Mouse (Mus musculus) intestine, embryonic 14.5 days (tissue): ENCODE data around the gene Snhg11. TPM values are rescaled to one million over a fixed set of nuclear protein-coding genes. Genes with fewer than 3 reads are reported as not detected.

Experiments used
- ATAC-seq: fragments of 200-750 bp; cut with Nextera tagmentation; replicated peaks from 2 replicates; pipeline ENCODE4 v1.8.0; 2017; ENCODE audit warnings: low read depth, moderate number of reproducible peaks, moderate TSS enrichment, moderate library complexity; ENCODE audit not compliant: low FRiP score, low TSS enrichment
- DNase-seq: peaks from one replicate; pipeline ENCODE4 v3.0.0-alpha.2; 2018; ENCODE audit warnings: low spot score
- H3K27ac ChIP-seq: fragments of 300-500 bp; sonication (generic); 2 replicates; pipeline ENCODE4 v1.5.1; 2014; ENCODE audit warnings: low read depth, mild to moderate bottlenecking, control low read depth
- H3K27me3 ChIP-seq: fragments of 300-500 bp; sonication (generic); replicated peaks from 2 replicates; pipeline ENCODE4 v1.6.1; 2014; ENCODE audit warnings: low read length, control low read depth; ENCODE audit not compliant: control insufficient read depth, insufficient read depth
- H3K36me3 ChIP-seq: fragments of 300-500 bp; sonication (generic); 2 replicates; pipeline ENCODE4 v1.6.1; 2014; ENCODE audit warnings: low read length, control low read depth; ENCODE audit not compliant: control insufficient read depth, insufficient read depth
- H3K4me1 ChIP-seq: fragments of 300-500 bp; sonication (generic); replicated peaks from 2 replicates; pipeline ENCODE4 v1.6.1; 2014; ENCODE audit warnings: low read length, control low read depth, mixed read lengths; ENCODE audit not compliant: control insufficient read depth, insufficient read depth
- H3K4me2 ChIP-seq: fragments of 300-500 bp; sonication (generic); 2 replicates; pipeline ENCODE4 v1.6.1; 2014; ENCODE audit warnings: low read length
- H3K4me3 ChIP-seq: fragments of 300-500 bp; sonication (generic); 2 replicates; pipeline ENCODE4 v1.5.1; 2014; ENCODE audit warnings: low read depth, low read length, control low read depth, mixed read lengths
- H3K9ac ChIP-seq: fragments of 300-500 bp; sonication (generic); 2 replicates; pipeline ENCODE4 v1.6.1; 2014; ENCODE audit warnings: mild to moderate bottlenecking, low read length
- H3K9me3 ChIP-seq: fragments of 300-500 bp; sonication (generic); 2 replicates; pipeline ENCODE4 v1.6.1; 2016; ENCODE audit warnings: low read length, control low read depth; ENCODE audit not compliant: control insufficient read depth
- WGBS: fragments of 180-500 bp; shearing (Covaris S2); extraction: QIAGEN DNeasy Blood & Tissue Kit; methylation state at CpG from one replicate; pipeline ENCODE4 v1.1.7; 2014; 5-methylcytosine and 5-hydroxymethylcytosine counted together
- polyA plus RNA-seq: library from polyadenylated mRNA; unstranded; fragments of >200 nt; fragmentation: Nextera tagmentation; extraction: Ambion mirVana; gene quantifications from 2 replicates; pipeline ENCODE4 v1.2.1, GENCODE M21; 2014

Snhg11 gene
- polyA plus RNA-seq, 1 experiment from 2014 or later = 6.1 TPM

GRCm38 (mm10) chr2:158364175-158364574, 11.3 kb upstream of the Snhg11 start:
- 72% methylated on average over 4 of the region's 4 CpGs for WGBS
- H3K4me1 ChIP-seq = peaks cover 11% of the 10 kb centered on the region
- H3K9ac ChIP-seq = no peak overlapping the region
- H3K36me3 ChIP-seq = peaks cover 11% of the 10 kb centered on the region
- H3K27me3 ChIP-seq = no peaks in the 10 kb centered on the region
- no peak overlapping the region for H3K4me3 ChIP-seq
- no peak for ATAC-seq
- H3K27ac ChIP-seq = no peak overlapping the region
- H3K4me2 ChIP-seq = no peak overlapping the region
- H3K9me3 ChIP-seq = no peaks in the 10 kb centered on the region
- DNase-seq = no peak

GRCm38 (mm10) chr2:158365099-158365850, 10.2 kb upstream of the Snhg11 start:
- ATAC-seq = no peak

GRCm38 (mm10) chr2:158367654-158368053, 7.8 kb upstream of the Snhg11 start:
- Histone ChIP-seq H3K27me3 (no peaks in the 10 kb centered on the region), H3K27ac (no peak overlapping the region), H3K36me3 (no peaks in the 10 kb centered on the region), H3K4me1 (no peaks in the 10 kb centered on the region), H3K4me3 (no peak overlapping the region), H3K9ac (no peak overlapping the region), H3K4me2 (no peak overlapping the region), H3K9me3 (no peaks in the 10 kb centered on the region)
- ATAC-seq (no peak), DNase-seq (no peak)
- WGBS = 92% methylated on average over 5 of the region's 5 CpGs

More at GRCm38 (mm10) chr2:158365099-158365850, 10.2 kb upstream of the Snhg11 start:
- Histone ChIP-seq H3K36me3 (no peaks in the 10 kb centered on the region), H3K9ac (no peak overlapping the region), H3K4me2 (no peak overlapping the region), H3K4me3 (no peak overlapping the region), H3K27ac (no peak overlapping the region), H3K9me3 (no peaks in the 10 kb centered on the region), H3K27me3 (no peaks in the 10 kb centered on the region), H3K4me1 (peaks cover 2% of the 10 kb centered on the region; the same call in 1 of the 2 replicates)
- DNase-seq = no peak
- 78% methylated on average over 12 of the region's 12 CpGs for WGBS

GRCm38 (mm10) chr2:158368313-158368712, 7.1 kb upstream of the Snhg11 start:
- Histone ChIP-seq H3K27me3 (no peaks in the 10 kb centered on the region), H3K9ac (no peak overlapping the region), H3K4me1 (no peaks in the 10 kb centered on the region), H3K9me3 (no peaks in the 10 kb centered on the region), H3K4me2 (no peak overlapping the region), H3K27ac (no peak overlapping the region), H3K4me3 (no peak overlapping the region), H3K36me3 (no peaks in the 10 kb centered on the region)
- DNase-seq = no peak
- 90% methylated on average over 8 of the region's 8 CpGs for WGBS
- ATAC-seq = no peak

GRCm38 (mm10) chr2:158369474-158370172, 5.8 kb upstream of the Snhg11 start:
- Histone ChIP-seq H3K4me2 (no peak overlapping the region), H3K9ac (no peak overlapping the region), H3K4me3 (no peak overlapping the region), H3K36me3 (no peaks in the 10 kb centered on the region), H3K4me1 (no peaks in the 10 kb centered on the region), H3K9me3 (no peaks in the 10 kb centered on the region), H3K27ac (no peak overlapping the region), H3K27me3 (0 out of 2 replicates have a peak, but pooled peaks cover under 1% of the 10 kb centered on the region)
- no peak for DNase-seq
- no peak for ATAC-seq
- WGBS = 77% methylated on average over 3 of the region's 3 CpGs

- Histone ChIP-seq H3K4me1 (peaks cover under 1% of the 10 kb centered on the region; the same call in 1 of the 2 replicates), H3K36me3 (no peaks in the 10 kb centered on the region), H3K4me2 (no peak overlapping the region), H3K27ac (no peak overlapping the region), H3K9me3 (no peaks in the 10 kb centered on the region), H3K9ac (no peak overlapping the region), H3K27me3 (peaks cover 6% of the 10 kb centered on the region), H3K4me3 (no peak overlapping the region)
- no peak for DNase-seq
- WGBS = 14% methylated on average over 5 of the region's 5 CpGs
- no peak for ATAC-seq
Observed at GRCm38 (mm10) chr2:158370173-158370550, 5.3 kb upstream of the Snhg11 start.

GRCm38 (mm10) chr2:158373061-158373460, 2.4 kb upstream of the Snhg11 start:
- 48% methylated on average over 5 of the region's 5 CpGs for WGBS
- peaks cover 20% of the 10 kb centered on the region for H3K27me3 ChIP-seq
- no peak overlapping the region for H3K4me2 ChIP-seq
- H3K36me3 ChIP-seq = no peaks in the 10 kb centered on the region
- peaks cover 4% of the 10 kb centered on the region; the same call in 1 of the 2 replicates for H3K4me1 ChIP-seq
- ATAC-seq = no peak
- H3K9me3 ChIP-seq = no peaks in the 10 kb centered on the region
- H3K27ac ChIP-seq = no peak overlapping the region
- no peak overlapping the region for H3K4me3 ChIP-seq
- no peak for DNase-seq
- H3K9ac ChIP-seq = no peak overlapping the region

GRCm38 (mm10) chr2:158373516-158373915, 1.9 kb upstream of the Snhg11 start:
- ATAC-seq (no peak), DNase-seq (no peak)
- WGBS = 65% methylated on average over 7 of the region's 7 CpGs
- Histone ChIP-seq H3K27ac (no peak overlapping the region), H3K4me1 (peaks cover 4% of the 10 kb centered on the region; the same call in 1 of the 2 replicates), H3K9me3 (no peaks in the 10 kb centered on the region), H3K4me3 (no peak overlapping the region), H3K4me2 (no peak overlapping the region), H3K9ac (no peak overlapping the region), H3K36me3 (no peaks in the 10 kb centered on the region), H3K27me3 (peaks cover 20% of the 10 kb centered on the region)
